ENCODE assay signal across 18 mouse cellular contexts in the genomic region with DNA sequence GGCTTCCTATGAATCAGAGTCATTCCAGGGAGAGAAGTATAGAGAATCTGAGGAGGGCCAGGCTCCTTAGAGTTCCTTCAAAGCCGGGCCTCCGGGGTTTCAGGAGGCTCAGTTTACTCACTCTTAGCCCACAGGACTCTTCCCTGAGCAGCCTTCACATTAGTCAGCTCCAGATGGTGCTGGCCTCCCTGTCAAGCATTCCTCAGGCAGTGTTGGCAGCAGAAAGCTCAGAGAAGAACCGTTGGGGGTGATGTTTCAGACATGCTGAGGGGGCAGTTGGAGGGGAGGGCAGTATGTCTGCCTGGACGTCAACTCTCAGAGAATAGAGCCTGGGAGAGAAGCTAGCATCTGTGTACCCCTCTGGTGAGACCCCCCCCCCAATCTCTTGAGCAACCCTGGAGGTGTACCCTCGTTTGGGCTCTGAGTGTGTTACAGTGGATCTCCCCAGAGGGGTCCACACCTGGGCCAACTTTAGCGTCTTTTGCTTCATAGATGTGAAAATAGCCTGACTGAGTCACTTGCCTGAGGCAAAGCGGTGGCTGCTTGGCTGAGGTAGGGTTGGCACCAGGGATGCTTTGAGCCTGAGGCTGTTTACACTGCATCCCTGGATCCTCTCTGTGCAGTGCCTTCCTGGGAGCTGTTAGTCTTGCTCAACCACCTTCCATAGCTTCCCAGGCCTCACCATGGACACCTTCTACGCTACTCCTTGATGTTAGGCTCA.
DNase-seq lines count a peak whose midpoint lies in the region; ATAC-seq and TF ChIP-seq lines count a peak whose summit lies in the region.
"Had no signal": no experiment of that assay in that cellular context is flagged by ENCODE, and none has a peak within 500 bp of the region (broad histone marks: within the 10 kb centered on the region; RNA-seq: fewer than 3 reads in every experiment).

No protein-coding gene starts in this region.

- no peak for TF ChIP-seq CTCF in left cerebral cortex, adult 2 months (IDR thresholded peaks at IDR 0.05)
- TF ChIP-seq CTCF in cortical plate, adult 2 months (IDR thresholded peaks at IDR 0.05; ENCODE audit: extremely low read depth, insufficient read depth, low read length) = no peak

- peak; percentile 57 to 65 for DNase-seq in left cerebral cortex, adult 2 months (ENCODE audit: extremely low spot score in 1 of 2, low spot score in 2 of 2)
- no peak for DNase-seq in left cerebral cortex, postnatal 10 days (ENCODE audit: extremely low spot score in 1 of 2, low spot score in 2 of 2)
- no peak for DNase-seq in thymus, postnatal 10 days (ENCODE audit: low spot score in 2 of 2)
- DNase-seq in urinary bladder, adult 18-20 months (ENCODE audit: low spot score in 2 of 2) = no peak
- DNase-seq: cerebellum, adult 18-20 months; gastrocnemius, postnatal 14 days; heart, postnatal 14 days; kidney, adult 8-10 months; kidney, postnatal 36 days had no signal

- 0 out of 2 replicates have a peak, but pooled peaks have one; percentile 28 for TF ChIP-seq POLR2A in cortical plate, adult 2 months (IDR thresholded peaks at IDR 0.05; ENCODE audit: extremely low read depth, insufficient read depth, low read length)

- intact Hi-C loops in left cerebral cortex, adult 2 months (cut with DNase I) = loop anchor here (2.0 to 5.0 kb wide), 2 partner anchors 16 to 131 kb away; no protein-coding TSS in a partner anchor
- intact Hi-C loops in left cerebral cortex, postnatal 10 days (cut with DNase I) = no loop called here

- no peak overlapping the region for H3K9ac ChIP-seq in forebrain, embryonic 16.5 days (replicated peaks; ENCODE audit: low read depth, low read length)
- no peak overlapping the region for H3K9ac ChIP-seq in forebrain, embryonic 13.5 days
- H3K9ac ChIP-seq: limb, embryonic 13.5 days; liver, embryonic 15.5 days had no signal

- peak overlapping the region; percentile 13; the same call in 1 of the 2 replicates for H3K27ac ChIP-seq in forebrain, embryonic 16.5 days (ENCODE audit: low read length)
- no peak overlapping the region for H3K27ac ChIP-seq in forebrain, embryonic 13.5 days
- peak overlapping the region; percentile 86 for H3K27ac ChIP-seq in left cerebral cortex, adult 2 months
- peak overlapping the region; percentile 76 for H3K27ac ChIP-seq in cortical plate, adult 2 months (ENCODE audit: insufficient read depth, low read length)
- H3K27ac ChIP-seq: heart, embryonic 10.5 days; limb, embryonic 13.5 days; liver, embryonic 15.5 days had no signal

- no peaks in the 10 kb centered on the region for H3K9me3 ChIP-seq in forebrain, embryonic 16.5 days (ENCODE audit: control insufficient read depth, low read length)
- no peaks in the 10 kb centered on the region for H3K9me3 ChIP-seq in forebrain, embryonic 13.5 days (replicated peaks)
- H3K9me3 ChIP-seq: heart, embryonic 10.5 days; limb, embryonic 13.5 days; liver, embryonic 15.5 days had no signal

- H3K36me3 ChIP-seq in forebrain, embryonic 16.5 days (ENCODE audit: control insufficient read depth, insufficient read depth) = no peaks in the 10 kb centered on the region
- H3K36me3 ChIP-seq in forebrain, embryonic 13.5 days (ENCODE audit: poor library complexity, severe bottlenecking) = no peaks in the 10 kb centered on the region
- H3K36me3 ChIP-seq: heart, embryonic 10.5 days; limb, embryonic 13.5 days; liver, embryonic 15.5 days had no signal

- ATAC-seq in forebrain, embryonic 16.5 days = peak; percentile 7; the same call in 1 of the 2 replicates
- no peak for ATAC-seq in forebrain, embryonic 13.5 days

- no peak overlapping the region for H3K4me3 ChIP-seq in forebrain, embryonic 16.5 days (replicated peaks; ENCODE audit: low read length)
- H3K4me3 ChIP-seq in forebrain, embryonic 13.5 days = no peak overlapping the region
- peak overlapping the region; percentile 6 for H3K4me3 ChIP-seq in left cerebral cortex, adult 2 months
- no peak overlapping the region for H3K4me3 ChIP-seq in cortical plate, adult 2 months (ENCODE audit: insufficient read depth, low read length)
- H3K4me3 ChIP-seq: erythroblast, embryonic 14.5 days; heart, embryonic 10.5 days; limb, embryonic 13.5 days; liver, embryonic 15.5 days; myocyte had no signal

- no peaks in the 10 kb centered on the region for H3K27me3 ChIP-seq in forebrain, embryonic 16.5 days (replicated peaks; ENCODE audit: control insufficient read depth, insufficient read depth, low read length)
- peaks cover 56% of the 10 kb centered on the region for H3K27me3 ChIP-seq in forebrain, embryonic 13.5 days
- H3K27me3 ChIP-seq: limb, embryonic 13.5 days; liver, embryonic 15.5 days had no signal

- 50% methylated on average over 8 of the region's 8 CpGs for WGBS in forebrain, embryonic 16.5 days
- 78% methylated on average over 8 of the region's 8 CpGs for WGBS in forebrain, embryonic 13.5 days

- H3K4me2 ChIP-seq in forebrain, embryonic 16.5 days (ENCODE audit: low read length) = peak overlapping the region; percentile 2; the same call in 1 of the 2 replicates
- H3K4me2 ChIP-seq in forebrain, embryonic 13.5 days = no peak overlapping the region
- H3K4me2 ChIP-seq: limb, embryonic 13.5 days; liver, embryonic 15.5 days; midbrain, embryonic 11.5 days had no signal

- peaks cover 60% of the 10 kb centered on the region for H3K4me1 ChIP-seq in forebrain, embryonic 16.5 days (replicated peaks; ENCODE audit: control insufficient read depth, insufficient read depth, low read length)
- peaks cover 62% of the 10 kb centered on the region for H3K4me1 ChIP-seq in forebrain, embryonic 13.5 days
- H3K4me1 ChIP-seq in cortical plate, adult 2 months (ENCODE audit: control insufficient read depth, insufficient read depth, low read length) = peaks cover 10% of the 10 kb centered on the region
- H3K4me1 ChIP-seq: liver, embryonic 15.5 days had no signal

Comparison
In these comparisons a context has a peak if more than half of its experiments do, and no peak if none do; other contexts are left out.
1. DNase-seq: peak in left cerebral cortex, adult 2 months (2 of 2); none in left cerebral cortex, postnatal 10 days (0 of 2), thymus, postnatal 10 days (0 of 2) and urinary bladder, adult 18-20 months (0 of 2).